Mouse (Mus musculus): ENCODE data around the gene Zfp652. TPM values are rescaled to one million over a fixed set of nuclear protein-coding genes. Genes with fewer than 3 reads are reported as not detected.

Gene Zfp652
- polyA plus RNA-seq, 1 experiment = 30.1 TPM

- no peak for TF ChIP-seq POLR2A (IDR thresholded peaks at IDR 0.05; ENCODE audit: borderline replicate concordance, insufficient read depth, low read length)
- TF ChIP-seq CTCF (IDR thresholded peaks at IDR 0.05; ENCODE audit: borderline replicate concordance, insufficient read depth, low read depth, low read length) = no peak
- under 1% methylated on average over 13 of the region's 13 CpGs for WGBS
- H3K27ac ChIP-seq (ENCODE audit: insufficient read depth, low read length) = peak overlapping the region; percentile 73
- H3K4me1 ChIP-seq (ENCODE audit: control insufficient read depth, insufficient read depth, low read length) = 0 out of 2 replicates have a peak, but pooled peaks cover 4% of the 10 kb centered on the region
- H3K27me3 ChIP-seq (ENCODE audit: control insufficient read depth, insufficient read depth, low read length) = no peaks in the 10 kb centered on the region
- no peak for DNase-seq
- H3K4me3 ChIP-seq (replicated peaks; ENCODE audit: insufficient read depth, low read depth, low read length) = peak overlapping the region; percentile 99
These were observed 1.4 kb downstream of the Zfp652 start for GRCm38 (mm10) chr11:95713811-95714241.

- H3K27me3 ChIP-seq (ENCODE audit: control insufficient read depth, insufficient read depth, low read length) = no peaks in the 10 kb centered on the region
- DNase-seq = peak in 1 of 2 experiments; percentile 18
- 20% methylated on average over 7 of the region's 7 CpGs for whole genome bisulfite sequencing
- TF ChIP-seq CTCF (IDR thresholded peaks at IDR 0.05; ENCODE audit: borderline replicate concordance, insufficient read depth, low read depth, low read length) = no peak
- TF ChIP-seq POLR2A (IDR thresholded peaks at IDR 0.05; ENCODE audit: borderline replicate concordance, insufficient read depth, low read length) = no peak
- H3K4me1 ChIP-seq (ENCODE audit: control insufficient read depth, insufficient read depth, low read length) = peaks cover 4% of the 10 kb centered on the region; the same call in 1 of the 2 replicates
- peak overlapping the region; percentile 99 for H3K4me3 ChIP-seq (replicated peaks; ENCODE audit: insufficient read depth, low read depth, low read length)
- 0 out of 2 replicates have a peak overlapping the region, but pooled peaks have one; percentile 6 for H3K27ac ChIP-seq (ENCODE audit: insufficient read depth, low read length)
These were observed 1.9 kb downstream of the Zfp652 start for GRCm38 (mm10) chr11:95714411-95714810.

- H3K4me1 ChIP-seq (ENCODE audit: control insufficient read depth, insufficient read depth, low read length) = peaks cover 4% of the 10 kb centered on the region; the same call in 1 of the 2 replicates
- peak in 1 of 2 experiments; percentile 26 for DNase-seq
- TF ChIP-seq CTCF (IDR thresholded peaks at IDR 0.05; ENCODE audit: borderline replicate concordance, insufficient read depth, low read depth, low read length) (no peak), POLR2A (IDR thresholded peaks at IDR 0.05; ENCODE audit: borderline replicate concordance, insufficient read depth, low read length) (no peak)
- no peak overlapping the region for H3K27ac ChIP-seq (ENCODE audit: insufficient read depth, low read length)
- 8% methylated on average over 8 of the region's 8 CpGs for WGBS
- no peak overlapping the region for H3K4me3 ChIP-seq (replicated peaks; ENCODE audit: insufficient read depth, low read depth, low read length)
- no peaks in the 10 kb centered on the region for H3K27me3 ChIP-seq (ENCODE audit: control insufficient read depth, insufficient read depth, low read length)
These were observed 3.7 kb downstream of the Zfp652 start for GRCm38 (mm10) chr11:95716136-95716535.

- Histone ChIP-seq H3K27ac (ENCODE audit: insufficient read depth, low read length) (no peak overlapping the region), H3K4me1 (ENCODE audit: control insufficient read depth, insufficient read depth, low read length) (peaks cover 4% of the 10 kb centered on the region; the same call in 1 of the 2 replicates), H3K4me3 (replicated peaks; ENCODE audit: insufficient read depth, low read depth, low read length) (no peak overlapping the region), H3K27me3 (ENCODE audit: control insufficient read depth, insufficient read depth, low read length) (no peaks in the 10 kb centered on the region)
- TF ChIP-seq CTCF (IDR thresholded peaks at IDR 0.05; ENCODE audit: borderline replicate concordance, insufficient read depth, low read depth, low read length) (no peak), POLR2A (IDR thresholded peaks at IDR 0.05; ENCODE audit: borderline replicate concordance, insufficient read depth, low read length) (no peak)
- 17% methylated on average over 3 of the region's 3 CpGs for WGBS
- peak; percentile 47 to 70 for DNase-seq
These were observed 6.9 kb downstream of the Zfp652 start for GRCm38 (mm10) chr11:95719356-95719755.

- Histone ChIP-seq H3K4me1 (ENCODE audit: control insufficient read depth, insufficient read depth, low read length) (no peaks in the 10 kb centered on the region; the same call in none of the 2 replicates), H3K4me3 (replicated peaks; ENCODE audit: insufficient read depth, low read depth, low read length) (no peak within 1 kb of the TSS), H3K27me3 (ENCODE audit: control insufficient read depth, insufficient read depth, low read length) (no peaks in the 10 kb centered on the region), H3K27ac (ENCODE audit: insufficient read depth, low read length) (no peak within 1 kb of the TSS)
- WGBS = 89% methylated on average over 5 of the region's 5 CpGs
- TF ChIP-seq POLR2A (IDR thresholded peaks at IDR 0.05; ENCODE audit: borderline replicate concordance, insufficient read depth, low read length) (no peak), CTCF (IDR thresholded peaks at IDR 0.05; ENCODE audit: borderline replicate concordance, insufficient read depth, low read depth, low read length) (no peak)
- DNase-seq = no peak
These were observed 10.8 kb downstream of the Zfp652 start, which contains the start of gene B130006D01Rik for GRCm38 (mm10) chr11:95723287-95723686. TSS of gene B130006D01Rik (plus strand) at chr11:95723587.

- no peaks in the 10 kb centered on the region; the same call in none of the 2 replicates for H3K4me1 ChIP-seq (ENCODE audit: control insufficient read depth, insufficient read depth, low read length)
- H3K27me3 ChIP-seq (ENCODE audit: control insufficient read depth, insufficient read depth, low read length) = no peaks in the 10 kb centered on the region
- TF ChIP-seq CTCF (IDR thresholded peaks at IDR 0.05; ENCODE audit: borderline replicate concordance, insufficient read depth, low read depth, low read length) = no peak
- no peak for TF ChIP-seq POLR2A (IDR thresholded peaks at IDR 0.05; ENCODE audit: borderline replicate concordance, insufficient read depth, low read length)
- no peak overlapping the region for H3K27ac ChIP-seq (ENCODE audit: insufficient read depth, low read length)
- no peak overlapping the region for H3K4me3 ChIP-seq (replicated peaks; ENCODE audit: insufficient read depth, low read depth, low read length)
- 84% methylated on average over 4 of the region's 4 CpGs for WGBS
- DNase-seq = no peak
These were observed 12.0 kb downstream of the Zfp652 start for GRCm38 (mm10) chr11:95724466-95724865.

- 21% methylated on average over 4 of the region's 4 CpGs for WGBS
- DNase-seq = no peak
- Histone ChIP-seq H3K4me1 (ENCODE audit: control insufficient read depth, insufficient read depth, low read length) (no peaks in the 10 kb centered on the region; the same call in 1 of the 2 replicates), H3K27ac (ENCODE audit: insufficient read depth, low read length) (no peak overlapping the region), H3K4me3 (replicated peaks; ENCODE audit: insufficient read depth, low read depth, low read length) (no peak overlapping the region), H3K27me3 (ENCODE audit: control insufficient read depth, insufficient read depth, low read length) (no peaks in the 10 kb centered on the region)
- TF ChIP-seq CTCF (IDR thresholded peaks at IDR 0.05; ENCODE audit: borderline replicate concordance, insufficient read depth, low read depth, low read length) = no peak
- TF ChIP-seq POLR2A (IDR thresholded peaks at IDR 0.05; ENCODE audit: borderline replicate concordance, insufficient read depth, low read length) = no peak
These were observed 13.7 kb downstream of the Zfp652 start for GRCm38 (mm10) chr11:95726156-95726555.

- Histone ChIP-seq H3K27ac (ENCODE audit: insufficient read depth, low read length) (no peak overlapping the region), H3K4me3 (replicated peaks; ENCODE audit: insufficient read depth, low read depth, low read length) (no peak overlapping the region), H3K27me3 (ENCODE audit: control insufficient read depth, insufficient read depth, low read length) (no peaks in the 10 kb centered on the region), H3K4me1 (ENCODE audit: control insufficient read depth, insufficient read depth, low read length) (no peaks in the 10 kb centered on the region; the same call in 1 of the 2 replicates)
- no peak for TF ChIP-seq POLR2A (IDR thresholded peaks at IDR 0.05; ENCODE audit: borderline replicate concordance, insufficient read depth, low read length)
- no peak for TF ChIP-seq CTCF (IDR thresholded peaks at IDR 0.05; ENCODE audit: borderline replicate concordance, insufficient read depth, low read depth, low read length)
- no peak for DNase-seq
- 96% methylated on average over 5 of the region's 5 CpGs for WGBS
These were observed 15.5 kb downstream of the Zfp652 start for GRCm38 (mm10) chr11:95727947-95728346.
